Mouse (Mus musculus) forebrain, embryonic 11.5 days (tissue): ENCODE results near the gene Trio. TPM values are rescaled to one million over a fixed set of nuclear protein-coding genes. Genes with fewer than 3 reads are reported as not detected.

Source experiments
- ATAC-seq: fragments of 200-750 bp; cut with Nextera tagmentation; replicated peaks from 2 replicates; pipeline ENCODE4 v1.8.0; 2017; ENCODE audit warnings: moderate TSS enrichment; ENCODE audit not compliant: low FRiP score
- DNase-seq: peaks from one replicate; pipeline ENCODE4 v3.0.0-alpha.2; 2017; ENCODE audit warnings: low spot score
- H3K27ac ChIP-seq: fragments of 300-500 bp; sonication (generic); 2 replicates; pipeline ENCODE4 v1.5.1; 2014; ENCODE audit warnings: low read depth, low read length
- H3K27me3 ChIP-seq: fragments of 300-500 bp; sonication (generic); 2 replicates; pipeline ENCODE4 v1.6.1; 2014; ENCODE audit warnings: mild to moderate bottlenecking, low read length, mixed read lengths; ENCODE audit not compliant: control insufficient read depth, insufficient read depth
- H3K36me3 ChIP-seq: fragments of 300-500 bp; sonication (generic); 2 replicates; pipeline ENCODE4 v1.6.1; 2014; ENCODE audit warnings: mild to moderate bottlenecking, low read length, moderate library complexity, mixed read lengths; ENCODE audit not compliant: control insufficient read depth, insufficient read depth
- H3K4me1 ChIP-seq: fragments of 300-500 bp; sonication (generic); replicated peaks from 2 replicates; pipeline ENCODE4 v1.6.1; 2014; ENCODE audit warnings: low read length, mixed read lengths; ENCODE audit not compliant: control insufficient read depth, insufficient read depth
- H3K4me2 ChIP-seq: fragments of 300-500 bp; sonication (generic); 2 replicates; pipeline ENCODE4 v1.6.1; 2014; ENCODE audit warnings: low read depth, mild to moderate bottlenecking, low read length, moderate library complexity, mixed read lengths; ENCODE audit not compliant: severe bottlenecking
- H3K4me3 ChIP-seq: fragments of 300-500 bp; sonication (generic); 2 replicates; pipeline ENCODE4 v1.5.1; 2014; ENCODE audit warnings: low read depth, low read length
- H3K9ac ChIP-seq: fragments of 300-500 bp; sonication (generic); 2 replicates; pipeline ENCODE4 v1.6.1; 2014; ENCODE audit warnings: low read length
- H3K9me3 ChIP-seq: fragments of 300-500 bp; sonication (generic); 2 replicates; pipeline ENCODE4 v1.6.1; 2016; ENCODE audit warnings: low read length, mixed read lengths; ENCODE audit not compliant: control insufficient read depth
- WGBS: fragments of 180-500 bp; shearing (Covaris S2); extraction: QIAGEN DNeasy Blood & Tissue Kit; methylation state at CpG from one replicate; pipeline ENCODE4 v1.1.7; 2014; 5-methylcytosine and 5-hydroxymethylcytosine counted together
- polyA plus RNA-seq: library from polyadenylated mRNA; unstranded; fragments of >200 nt; fragmentation: Nextera tagmentation; extraction: Ambion mirVana; gene quantifications from 2 replicates; pipeline ENCODE4 v1.2.1, GENCODE M21; 2014

Trio gene
- polyA plus RNA-seq, 1 experiment from 2014 or later: 41.8 TPM

- Histone ChIP-seq H3K9me3 (no peaks in the 10 kb centered on the region), H3K9ac (no peak overlapping the region), H3K27ac (no peak overlapping the region), H3K4me2 (no peak overlapping the region), H3K27me3 (no peaks in the 10 kb centered on the region), H3K36me3 (no peaks in the 10 kb centered on the region), H3K4me1 (no peaks in the 10 kb centered on the region), H3K4me3 (no peak overlapping the region)
- 95% methylated on average over 6 of the region's 6 CpGs for WGBS
- DNase-seq (no peak), ATAC-seq (no peak)
Measured at GRCm38 (mm10) chr15:28028542-28028941, 2.9 kb upstream of the Trio start.

GRCm38 (mm10) chr15:28026167-28026481 lies 476 bp upstream of the Trio start:
- peaks cover 8% of the 10 kb centered on the region for H3K4me1 ChIP-seq
- no peaks in the 10 kb centered on the region for H3K9me3 ChIP-seq
- no peak overlapping the region; the same call in 1 of the 2 replicates for H3K27ac ChIP-seq
- DNase-seq (no peak), ATAC-seq (no peak)
- peak overlapping the region; percentile 44 for H3K9ac ChIP-seq
- peak overlapping the region; percentile 93 for H3K4me3 ChIP-seq
- WGBS: 2% methylated on average over 15 of the region's 18 CpGs
- no peaks in the 10 kb centered on the region for H3K36me3 ChIP-seq
- peak overlapping the region; percentile 51 for H3K4me2 ChIP-seq
- H3K27me3 ChIP-seq: no peaks in the 10 kb centered on the region

- DNase-seq: peak; percentile 83
- Histone ChIP-seq H3K4me2 (peak overlapping the region; percentile 92), H3K27ac (peak overlapping the region; percentile 91; the same call in 1 of the 2 replicates), H3K9ac (peak overlapping the region; percentile 97), H3K4me1 (peaks cover 10% of the 10 kb centered on the region), H3K9me3 (no peaks in the 10 kb centered on the region), H3K27me3 (no peaks in the 10 kb centered on the region), H3K4me3 (peak overlapping the region; percentile 93), H3K36me3 (no peaks in the 10 kb centered on the region)
- under 1% methylated on average over 48 of the region's 54 CpGs for WGBS
- peak; percentile 31 for ATAC-seq
Measured at GRCm38 (mm10) chr15:28024965-28025338, 696 bp downstream of the Trio start.

- no peaks in the 10 kb centered on the region for H3K27me3 ChIP-seq
- under 1% methylated on average over 79 of the region's 81 CpGs for WGBS
- H3K9me3 ChIP-seq: no peaks in the 10 kb centered on the region
- H3K36me3 ChIP-seq: no peaks in the 10 kb centered on the region
- H3K4me2 ChIP-seq: peak overlapping the region; percentile 92
- H3K4me1 ChIP-seq: peaks cover 10% of the 10 kb centered on the region
- H3K27ac ChIP-seq: peak overlapping the region; percentile 91; the same call in 1 of the 2 replicates
- peak overlapping the region; percentile 93 for H3K4me3 ChIP-seq
- peak overlapping the region; percentile 97 for H3K9ac ChIP-seq
- peak; percentile 83 for DNase-seq
- peak; percentile 54 for ATAC-seq
Measured at GRCm38 (mm10) chr15:28024031-28024964, 1.4 kb downstream of the Trio start.

GRCm38 (mm10) chr15:28021591-28022209 lies 3.9 kb downstream of the Trio start:
- H3K4me1 ChIP-seq: peaks cover 10% of the 10 kb centered on the region

GRCm38 (mm10) chr15:28019393-28020070 lies 6.1 kb downstream of the Trio start:
- H3K4me1 ChIP-seq: peaks cover 10% of the 10 kb centered on the region

More at GRCm38 (mm10) chr15:28021591-28022209, 3.9 kb downstream of the Trio start:
- no peak overlapping the region for H3K4me3 ChIP-seq
- 0 out of 2 replicates have a peak overlapping the region, but pooled peaks have one; percentile 27 for H3K4me2 ChIP-seq
- H3K9me3 ChIP-seq: no peaks in the 10 kb centered on the region
- H3K9ac ChIP-seq: peak overlapping the region; percentile 32; the same call in 1 of the 2 replicates
- no peaks in the 10 kb centered on the region for H3K27me3 ChIP-seq
- ATAC-seq: no peak
- DNase-seq: no peak
- no peaks in the 10 kb centered on the region for H3K36me3 ChIP-seq
- H3K27ac ChIP-seq: no peak overlapping the region
- 10% methylated on average over 15 of the region's 15 CpGs for WGBS

GRCm38 (mm10) chr15:28007516-28007915 lies 18.1 kb downstream of the Trio start:
- DNase-seq (no peak), ATAC-seq (no peak)
- no peak overlapping the region for H3K4me3 ChIP-seq
- no peak overlapping the region for H3K27ac ChIP-seq
- H3K4me1 ChIP-seq: no peaks in the 10 kb centered on the region; the same call in 1 of the 2 replicates
- H3K9me3 ChIP-seq: no peaks in the 10 kb centered on the region
- H3K4me2 ChIP-seq: no peak overlapping the region
- WGBS: 58% methylated on average over 3 of the region's 3 CpGs
- H3K36me3 ChIP-seq: no peaks in the 10 kb centered on the region
- no peaks in the 10 kb centered on the region for H3K27me3 ChIP-seq
- no peak overlapping the region for H3K9ac ChIP-seq

More at GRCm38 (mm10) chr15:28019393-28020070, 6.1 kb downstream of the Trio start:
- Histone ChIP-seq H3K9me3 (no peaks in the 10 kb centered on the region), H3K4me3 (no peak overlapping the region), H3K27ac (no peak overlapping the region), H3K36me3 (no peaks in the 10 kb centered on the region), H3K9ac (no peak overlapping the region), H3K27me3 (no peaks in the 10 kb centered on the region), H3K4me2 (no peak overlapping the region)
- WGBS: 81% methylated on average over 7 of the region's 7 CpGs
- ATAC-seq: no peak
- no peak for DNase-seq

GRCm38 (mm10) chr15:28004192-28004767 lies 21.4 kb downstream of the Trio start:
- no peaks in the 10 kb centered on the region for H3K9me3 ChIP-seq
- no peak overlapping the region for H3K4me3 ChIP-seq
- H3K27ac ChIP-seq: no peak overlapping the region
- no peaks in the 10 kb centered on the region for H3K27me3 ChIP-seq
- WGBS: 51% methylated on average over 5 of the region's 5 CpGs
- no peak overlapping the region for H3K4me2 ChIP-seq
- no peak for DNase-seq
- no peak overlapping the region for H3K9ac ChIP-seq
- peaks cover 5% of the 10 kb centered on the region; the same call in 1 of the 2 replicates for H3K4me1 ChIP-seq
- no peaks in the 10 kb centered on the region for H3K36me3 ChIP-seq
- ATAC-seq: no peak
